Mouse (Mus musculus): ENCODE measurements around the gene Ces1f. TPM values are rescaled to one million over a fixed set of nuclear protein-coding genes. Genes with fewer than 3 reads are reported as not detected.

Gene Ces1f
- not detected for total RNA-seq (2023)

DNA sequence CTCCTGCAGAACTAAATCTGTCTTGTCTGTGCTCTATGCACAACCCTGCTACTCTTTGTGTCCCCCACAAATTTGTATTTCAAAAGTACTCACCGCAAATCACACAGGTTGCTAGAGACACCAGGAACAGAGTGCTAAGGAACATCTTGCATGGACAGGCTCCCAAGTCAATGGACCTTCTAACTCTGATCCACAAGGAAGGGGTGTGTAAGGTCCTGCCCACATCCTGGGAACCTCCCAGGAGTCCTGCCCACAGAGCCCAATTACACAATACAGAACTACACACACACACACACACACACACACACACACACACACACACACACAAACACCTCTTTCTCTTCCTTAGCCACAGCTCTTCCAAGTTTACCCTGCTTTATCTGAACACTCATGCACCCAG, at the start of gene Ces1f:
Ces1f (minus strand) TSS at position 192 of the 400 bp plus-strand sequence.

DNA sequence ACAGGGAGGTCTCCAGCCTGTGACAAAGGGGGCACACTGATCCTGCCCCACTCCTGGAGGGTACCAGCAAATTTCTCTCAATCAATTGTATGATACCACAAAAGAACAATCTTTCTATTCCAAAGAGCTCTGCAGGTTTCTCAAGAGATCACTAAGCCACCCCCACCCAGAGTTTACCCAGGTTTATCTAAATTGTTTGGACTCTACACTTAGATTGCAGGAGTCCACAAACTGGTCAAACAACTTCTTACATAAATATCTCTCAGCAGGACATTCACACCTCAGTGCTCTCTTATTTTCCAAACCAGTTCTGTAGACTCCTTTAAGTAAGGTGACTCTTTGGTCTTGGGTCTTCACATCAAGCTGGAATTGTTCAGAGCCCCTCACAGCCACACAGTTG, 50.1 kb downstream of the Ces1f start, which contains the start of gene Ces1e:
Ces1e (minus strand) TSS at position 174 of the 400 bp plus-strand sequence.

Other genes starting within 250 kb of the Ces1f start
- not detected for gene Ces1a, start 231.6 kb downstream of the Ces1f start, total RNA-seq (2023)
- gene Ces1b, start 199.7 kb downstream of the Ces1f start, total RNA-seq (2023): not detected
- not detected for gene Ces1c, start 148.5 kb downstream of the Ces1f start, total RNA-seq (2023)
- not detected for gene Ces1d, start 81.9 kb downstream of the Ces1f start, total RNA-seq (2023)
- gene Ces1e, start 50.1 kb downstream of the Ces1f start, total RNA-seq (2023): not detected
- gene Ces1g, start 57.6 kb upstream of the Ces1f start, total RNA-seq (2023): not detected
- gene Ces1h, start 100.0 kb upstream of the Ces1f start, total RNA-seq (2023): not detected